Mouse (Mus musculus): ENCODE measurements around the gene Nmnat2. TPM values are rescaled to one million over a fixed set of nuclear protein-coding genes. Genes with fewer than 3 reads are reported as not detected.
A peak's percentile ranks its signal among the peaks of the same experiment; 100 is the strongest.

Nmnat2 gene
- polyA plus RNA-seq, 1 experiment from 2014 or later, result 1.3 TPM

DNA sequence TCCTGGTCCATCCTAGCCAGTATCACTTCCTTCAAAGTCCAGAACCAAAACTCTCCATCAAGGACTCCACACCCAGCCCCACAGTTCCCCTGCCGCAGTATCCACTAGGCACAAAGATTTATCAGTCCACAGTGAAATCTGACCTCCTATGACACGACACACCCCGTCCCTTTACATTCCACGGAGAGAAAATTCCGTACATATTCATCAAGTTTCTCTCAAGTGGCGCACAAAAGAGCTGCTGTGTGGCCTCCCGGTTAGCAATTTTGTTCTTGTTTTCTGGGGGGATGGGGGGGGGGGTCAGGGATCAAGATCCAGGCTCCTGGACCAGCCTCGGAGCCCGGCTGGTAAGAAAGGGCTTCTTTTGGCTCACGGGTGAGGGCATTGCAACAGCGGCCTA, 143.8 kb downstream of the Nmnat2 start:
- Histone ChIP-seq H3K4me3 (ENCODE audit: low read length) (no peak overlapping the region), H3K9ac (ENCODE audit: low read depth, low read length) (no peak overlapping the region), H3K36me3 (ENCODE audit: control insufficient read depth, insufficient read depth, low read length) (no peaks in the 10 kb centered on the region), H3K9me3 (ENCODE audit: control insufficient read depth, low read length) (no peaks in the 10 kb centered on the region), H3K4me2 (ENCODE audit: low read depth, low read length) (no peak overlapping the region), H3K27ac (ENCODE audit: low read length) (no peak overlapping the region), H3K27me3 (replicated peaks; ENCODE audit: control insufficient read depth, insufficient read depth, low read length) (no peaks in the 10 kb centered on the region), H3K4me1 (ENCODE audit: control insufficient read depth, insufficient read depth, low read length) (peaks cover 8% of the 10 kb centered on the region)
- WGBS, result 61% methylated on average over 11 of the region's 11 CpGs
- no peak for ATAC-seq

DNA sequence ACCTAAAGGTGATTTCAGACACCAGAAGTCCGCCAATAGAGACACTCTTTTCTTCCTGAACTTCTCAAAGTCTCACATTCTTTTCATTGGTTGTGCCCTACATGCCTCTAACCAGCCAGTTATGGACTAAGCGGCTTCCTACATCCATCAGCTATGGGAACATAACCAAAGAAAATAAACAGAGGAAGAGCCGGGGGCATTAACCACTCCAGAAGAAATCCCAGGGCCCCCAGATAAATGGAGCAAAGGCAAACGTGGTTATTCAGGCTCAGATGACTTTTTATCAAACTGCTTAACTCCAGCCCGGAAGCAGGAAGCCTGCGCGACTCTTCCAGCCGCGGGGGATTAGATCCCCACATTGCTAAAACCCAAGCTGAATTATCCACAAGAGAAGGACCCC, 146.1 kb downstream of the Nmnat2 start:
- peak overlapping the region; percentile 0; the same call in 1 of the 2 replicates for H3K4me3 ChIP-seq (ENCODE audit: low read length)
- H3K27ac ChIP-seq (ENCODE audit: low read length), result peak overlapping the region; percentile 20; the same call in 1 of the 2 replicates
- no peaks in the 10 kb centered on the region for H3K27me3 ChIP-seq (replicated peaks; ENCODE audit: control insufficient read depth, insufficient read depth, low read length)
- peak overlapping the region; percentile 37; the same call in 1 of the 2 replicates for H3K4me2 ChIP-seq (ENCODE audit: low read depth, low read length)
- no peak for ATAC-seq
- no peaks in the 10 kb centered on the region for H3K36me3 ChIP-seq (ENCODE audit: control insufficient read depth, insufficient read depth, low read length)
- H3K9me3 ChIP-seq (ENCODE audit: control insufficient read depth, low read length), result no peaks in the 10 kb centered on the region
- WGBS, result 20% methylated on average over 9 of the region's 9 CpGs
- peaks cover 8% of the 10 kb centered on the region for H3K4me1 ChIP-seq (ENCODE audit: control insufficient read depth, insufficient read depth, low read length)
- H3K9ac ChIP-seq (ENCODE audit: low read depth, low read length), result peak overlapping the region; percentile 46

DNA sequence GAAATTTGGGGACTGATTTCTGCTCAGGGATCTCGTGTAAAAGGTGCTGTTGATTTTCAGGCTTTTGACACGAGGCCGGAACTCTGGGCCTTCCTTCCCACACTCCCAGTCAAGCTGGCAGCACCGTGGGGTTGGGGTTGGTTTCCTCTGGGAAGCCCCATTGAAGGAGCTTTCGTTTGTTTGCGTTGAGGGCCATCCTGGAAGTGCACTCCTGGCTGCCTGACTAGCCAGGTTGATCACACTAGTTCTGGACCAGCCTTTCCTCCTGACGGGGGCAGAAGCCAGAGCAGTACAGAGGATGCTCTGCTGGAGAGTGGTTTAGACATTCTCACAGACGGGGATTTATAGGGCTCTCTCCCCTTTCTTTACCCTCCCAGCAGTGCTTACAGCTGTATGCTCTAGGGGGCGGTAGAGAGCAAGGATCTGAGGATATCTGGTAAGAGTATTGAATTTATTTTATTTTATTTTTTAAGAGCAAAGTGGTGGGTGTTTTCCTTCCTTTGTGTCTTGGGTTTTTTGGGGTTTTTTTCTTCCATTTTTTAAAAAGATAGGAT, 146.6 kb downstream of the Nmnat2 start:
- no peaks in the 10 kb centered on the region for H3K36me3 ChIP-seq (ENCODE audit: control insufficient read depth, insufficient read depth, low read length)
- peaks cover 8% of the 10 kb centered on the region for H3K4me1 ChIP-seq (ENCODE audit: control insufficient read depth, insufficient read depth, low read length)
- H3K9me3 ChIP-seq (ENCODE audit: control insufficient read depth, low read length), result no peaks in the 10 kb centered on the region
- peak; percentile 68 for ATAC-seq
- H3K4me2 ChIP-seq (ENCODE audit: low read depth, low read length), result peak overlapping the region; percentile 37; the same call in 1 of the 2 replicates
- H3K27me3 ChIP-seq (replicated peaks; ENCODE audit: control insufficient read depth, insufficient read depth, low read length), result no peaks in the 10 kb centered on the region
- H3K9ac ChIP-seq (ENCODE audit: low read depth, low read length), result peak overlapping the region; percentile 46
- peak overlapping the region; percentile 20; the same call in 1 of the 2 replicates for H3K27ac ChIP-seq (ENCODE audit: low read length)
- 22% methylated on average over 9 of the region's 9 CpGs for WGBS
- peak overlapping the region; percentile 0 for H3K4me3 ChIP-seq (ENCODE audit: low read length)

DNA sequence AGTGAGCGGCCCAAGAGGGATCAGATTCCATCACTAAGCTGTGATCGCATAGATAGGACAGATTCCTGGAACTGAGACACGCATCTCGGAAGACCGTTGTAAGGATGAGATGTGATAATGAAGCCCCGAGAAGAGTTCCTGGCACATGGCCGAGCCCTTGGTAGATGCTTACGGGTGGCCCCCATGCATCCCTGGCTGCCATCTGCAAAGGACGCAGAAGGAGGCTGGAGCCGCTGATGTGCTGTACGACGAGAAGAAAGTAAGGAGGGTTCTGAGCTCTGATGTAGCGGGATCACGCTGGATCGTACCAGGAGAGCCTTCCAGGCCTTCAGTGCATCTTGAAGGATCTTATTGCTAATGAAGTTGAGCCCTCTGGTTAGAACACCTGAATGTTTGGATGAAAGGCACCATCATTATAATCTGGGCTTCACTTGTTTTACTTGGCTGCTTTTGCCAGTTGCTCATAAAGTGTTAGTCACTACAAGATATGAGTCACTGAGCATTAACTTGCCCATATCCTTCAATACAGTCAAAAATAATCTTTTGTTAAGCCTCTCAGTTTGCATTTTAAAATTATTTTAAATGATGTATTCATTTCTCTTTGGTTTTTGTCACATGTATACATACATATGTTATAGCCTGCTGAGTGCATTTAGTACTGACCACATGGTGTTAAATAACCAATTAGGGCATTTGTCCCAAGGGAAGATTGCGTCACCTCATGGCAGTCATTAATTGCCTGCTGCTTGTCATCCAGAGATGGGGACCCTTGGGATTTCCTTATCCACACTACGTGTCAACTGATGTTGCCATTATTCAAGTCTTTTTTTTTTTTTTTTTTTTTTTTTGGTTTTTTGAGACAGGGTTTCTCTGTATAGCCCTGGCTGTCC, 147.7 kb downstream of the Nmnat2 start:
- H3K4me1 ChIP-seq (ENCODE audit: control insufficient read depth, insufficient read depth, low read length), result peaks cover 8% of the 10 kb centered on the region
- no peaks in the 10 kb centered on the region for H3K27me3 ChIP-seq (replicated peaks; ENCODE audit: control insufficient read depth, insufficient read depth, low read length)
- H3K9me3 ChIP-seq (ENCODE audit: control insufficient read depth, low read length), result no peaks in the 10 kb centered on the region
- no peak overlapping the region for H3K4me2 ChIP-seq (ENCODE audit: low read depth, low read length)
- H3K4me3 ChIP-seq (ENCODE audit: low read length), result no peak overlapping the region
- no peaks in the 10 kb centered on the region for H3K36me3 ChIP-seq (ENCODE audit: control insufficient read depth, insufficient read depth, low read length)
- H3K9ac ChIP-seq (ENCODE audit: low read depth, low read length), result no peak overlapping the region
- no peak overlapping the region for H3K27ac ChIP-seq (ENCODE audit: low read length)
- ATAC-seq, result no peak
- WGBS, result 97% methylated on average over 17 of the region's 17 CpGs

DNA sequence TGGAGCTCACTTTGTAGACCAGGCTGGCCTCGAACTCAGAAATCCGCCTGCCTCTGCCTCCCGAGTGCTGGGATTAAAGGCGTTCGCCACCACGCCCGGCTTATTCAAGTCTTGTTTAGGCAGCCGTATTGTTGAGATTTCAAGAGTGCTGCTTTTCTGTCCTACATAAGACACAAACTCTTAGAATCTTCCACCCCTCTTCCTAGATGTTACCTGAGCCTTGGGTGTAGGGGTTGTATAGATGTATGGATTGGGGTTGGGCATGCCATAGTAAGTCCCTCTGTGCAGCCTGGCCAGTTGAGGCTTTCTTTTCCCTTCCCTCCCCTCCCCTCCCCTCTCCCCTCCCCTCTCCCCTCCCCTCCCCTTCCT, 148.4 kb downstream of the Nmnat2 start:
- no peaks in the 10 kb centered on the region for H3K27me3 ChIP-seq (replicated peaks; ENCODE audit: control insufficient read depth, insufficient read depth, low read length)
- no peaks in the 10 kb centered on the region for H3K36me3 ChIP-seq (ENCODE audit: control insufficient read depth, insufficient read depth, low read length)
- H3K9ac ChIP-seq (ENCODE audit: low read depth, low read length), result no peak overlapping the region
- no peaks in the 10 kb centered on the region for H3K9me3 ChIP-seq (ENCODE audit: control insufficient read depth, low read length)
- WGBS, result 98% methylated on average over 7 of the region's 8 CpGs
- H3K27ac ChIP-seq (ENCODE audit: low read length), result no peak overlapping the region
- peaks cover 8% of the 10 kb centered on the region for H3K4me1 ChIP-seq (ENCODE audit: control insufficient read depth, insufficient read depth, low read length)
- ATAC-seq, result no peak
- H3K4me3 ChIP-seq (ENCODE audit: low read length), result no peak overlapping the region
- H3K4me2 ChIP-seq (ENCODE audit: low read depth, low read length), result no peak overlapping the region

DNA sequence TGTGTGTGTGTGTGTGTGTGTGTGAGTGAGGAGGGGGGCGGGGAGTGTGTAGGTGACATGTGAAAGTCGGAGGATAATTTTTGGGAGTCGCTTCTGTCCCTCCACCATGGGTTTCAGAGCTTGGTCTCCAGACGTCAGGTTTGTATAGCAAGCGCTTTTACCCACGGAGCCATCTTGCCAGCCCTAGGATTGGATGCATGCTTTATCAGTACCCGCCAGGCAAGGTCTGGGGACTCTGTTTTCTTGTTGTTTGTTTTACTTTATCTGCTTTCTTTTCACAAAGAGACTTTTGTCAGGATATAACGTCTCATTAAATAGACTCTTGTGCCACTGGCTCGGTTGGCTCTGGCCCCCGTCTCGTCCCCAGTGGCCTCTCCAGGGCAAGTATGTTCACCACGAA, 150.0 kb downstream of the Nmnat2 start:
- WGBS, result 69% methylated on average over 12 of the region's 12 CpGs

DNA sequence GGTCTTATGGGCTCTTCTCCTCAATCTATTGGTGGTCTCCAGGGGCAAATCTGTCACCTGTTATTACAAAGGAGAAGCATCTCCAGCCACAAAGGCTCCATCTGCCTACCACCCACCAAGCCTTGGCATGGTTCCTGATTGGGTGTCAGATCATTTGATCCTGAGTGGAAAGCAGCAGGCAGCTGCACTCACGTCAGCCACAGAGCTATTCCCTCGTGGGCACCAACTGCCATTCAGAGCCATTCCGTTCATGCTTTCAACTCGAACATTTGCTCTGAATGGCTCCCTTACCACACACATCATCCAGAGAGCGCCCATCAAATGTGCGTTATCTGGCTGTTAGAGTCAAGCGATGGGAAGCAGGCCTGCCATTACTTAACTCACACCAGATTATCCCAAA, 153.1 kb downstream of the Nmnat2 start:
- Histone ChIP-seq H3K4me2 (ENCODE audit: low read depth, low read length) (no peak overlapping the region), H3K4me3 (ENCODE audit: low read length) (no peak overlapping the region), H3K27ac (ENCODE audit: low read length) (no peak overlapping the region), H3K36me3 (ENCODE audit: control insufficient read depth, insufficient read depth, low read length) (no peaks in the 10 kb centered on the region), H3K9ac (ENCODE audit: low read depth, low read length) (no peak overlapping the region), H3K9me3 (ENCODE audit: control insufficient read depth, low read length) (no peaks in the 10 kb centered on the region), H3K4me1 (ENCODE audit: control insufficient read depth, insufficient read depth, low read length) (no peaks in the 10 kb centered on the region; the same call in 1 of the 2 replicates), H3K27me3 (replicated peaks; ENCODE audit: control insufficient read depth, insufficient read depth, low read length) (no peaks in the 10 kb centered on the region)
- ATAC-seq, result no peak
- WGBS, result 69% methylated on average over 7 of the region's 7 CpGs

More for the DNA sequence above, 150.0 kb downstream of the Nmnat2 start:
- Histone ChIP-seq H3K9ac (ENCODE audit: low read depth, low read length) (no peak overlapping the region), H3K4me1 (ENCODE audit: control insufficient read depth, insufficient read depth, low read length) (peaks cover 8% of the 10 kb centered on the region), H3K9me3 (ENCODE audit: control insufficient read depth, low read length) (no peaks in the 10 kb centered on the region), H3K4me3 (ENCODE audit: low read length) (no peak overlapping the region), H3K36me3 (ENCODE audit: control insufficient read depth, insufficient read depth, low read length) (no peaks in the 10 kb centered on the region), H3K4me2 (ENCODE audit: low read depth, low read length) (no peak overlapping the region), H3K27me3 (replicated peaks; ENCODE audit: control insufficient read depth, insufficient read depth, low read length) (no peaks in the 10 kb centered on the region), H3K27ac (ENCODE audit: low read length) (no peak overlapping the region)
- no peak for ATAC-seq

DNA sequence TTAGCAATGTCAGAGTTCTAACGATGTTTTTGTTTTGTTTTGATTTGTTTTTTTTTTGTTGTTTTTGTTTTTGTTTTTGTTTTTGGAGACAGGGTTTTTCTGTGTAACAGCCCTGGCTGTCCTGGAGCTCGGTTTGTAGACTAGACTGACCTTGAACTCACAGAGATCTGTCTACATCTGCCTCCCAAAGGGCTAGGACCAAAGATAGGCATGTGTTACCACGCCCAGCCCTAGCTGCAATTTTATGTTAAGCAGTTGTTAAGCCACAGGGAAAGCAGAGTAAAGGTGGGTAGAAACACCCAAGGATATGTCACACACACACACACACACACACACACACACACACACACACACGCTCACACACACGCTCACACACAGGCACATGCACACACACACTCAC, 154.6 kb downstream of the Nmnat2 start:
- no peak overlapping the region for H3K4me2 ChIP-seq (ENCODE audit: low read depth, low read length)
- H3K9me3 ChIP-seq (ENCODE audit: control insufficient read depth, low read length), result no peaks in the 10 kb centered on the region
- H3K27me3 ChIP-seq (replicated peaks; ENCODE audit: control insufficient read depth, insufficient read depth, low read length), result no peaks in the 10 kb centered on the region
- 78% methylated on average over 5 of the region's 5 CpGs for WGBS
- no peaks in the 10 kb centered on the region; the same call in 1 of the 2 replicates for H3K4me1 ChIP-seq (ENCODE audit: control insufficient read depth, insufficient read depth, low read length)
- no peak overlapping the region for H3K27ac ChIP-seq (ENCODE audit: low read length)
- no peak overlapping the region for H3K9ac ChIP-seq (ENCODE audit: low read depth, low read length)
- no peak for ATAC-seq
- H3K36me3 ChIP-seq (ENCODE audit: control insufficient read depth, insufficient read depth, low read length), result no peaks in the 10 kb centered on the region
- H3K4me3 ChIP-seq (ENCODE audit: low read length), result no peak overlapping the region

DNA sequence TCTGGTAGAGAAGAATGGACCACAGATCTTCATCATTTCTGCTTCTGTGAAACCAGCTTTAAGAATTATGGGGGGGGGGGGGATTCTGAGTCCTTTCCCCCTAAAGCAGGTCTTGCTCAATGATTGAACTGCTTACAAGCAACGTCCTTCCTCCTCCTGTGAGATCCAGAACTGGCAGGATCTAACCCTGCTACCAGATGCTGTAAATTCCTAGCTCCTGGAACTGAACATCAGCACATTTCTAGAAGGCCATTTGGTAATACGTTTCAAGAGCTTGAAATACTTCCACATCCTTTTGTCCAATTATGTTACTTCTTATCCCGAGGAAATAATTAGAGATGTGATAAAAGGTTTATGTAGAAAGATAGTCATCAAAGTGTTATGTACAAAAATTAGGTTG, 155.0 kb downstream of the Nmnat2 start:
- Histone ChIP-seq H3K27me3 (replicated peaks; ENCODE audit: control insufficient read depth, insufficient read depth, low read length) (no peaks in the 10 kb centered on the region), H3K4me3 (ENCODE audit: low read length) (no peak overlapping the region), H3K4me2 (ENCODE audit: low read depth, low read length) (no peak overlapping the region), H3K9ac (ENCODE audit: low read depth, low read length) (no peak overlapping the region), H3K4me1 (ENCODE audit: control insufficient read depth, insufficient read depth, low read length) (no peaks in the 10 kb centered on the region; the same call in 1 of the 2 replicates), H3K9me3 (ENCODE audit: control insufficient read depth, low read length) (no peaks in the 10 kb centered on the region), H3K27ac (ENCODE audit: low read length) (no peak overlapping the region), H3K36me3 (ENCODE audit: control insufficient read depth, insufficient read depth, low read length) (no peaks in the 10 kb centered on the region)
- 47% methylated on average over 3 of the region's 3 CpGs for WGBS
- no peak for ATAC-seq

Data from intestine, embryonic 16.5 days (tissue).